Mouse (Mus musculus) layer of hippocampus, postnatal 14 days (tissue): ENCODE results near the gene Slc24a4. TPM values are rescaled to one million over a fixed set of nuclear protein-coding genes. Genes with fewer than 3 reads are reported as not detected.

Source experiments
- DNase-seq, 2 experiments: peaks; one replicate each; pipeline ENCODE4 v3.0.0; 2021 to 2022; ENCODE audit warnings: low spot score in 2 of 2, mixed read lengths in 1 of 2
- long read RNA-seq, 2 experiments: library from polyadenylated mRNA; stranded (forward); transcript quantifications; one replicate each; pipeline ENCODE4 v2.0.0; 2021
- total RNA-seq, 2 experiments: library from RNA; stranded (reverse); gene quantifications; 2 replicates each; pipeline ENCODE4 v1.2.3; 2021

Gene Slc24a4
- 10 to 100 TPM; 28.2 to 28.5 TPM for total RNA-seq
- long read RNA-seq, experiment 1, partial matches to known transcripts = 0 of 6 reads
- long read RNA-seq, experiment 1, other reads (novel, unspliced or antisense) = 2 of 6 reads
- long read RNA-seq, experiment 2, partial matches to known transcripts = 0 of 4 reads
- long read RNA-seq, experiment 2, other reads (novel, unspliced or antisense) = 1 of 4 reads

DNA sequence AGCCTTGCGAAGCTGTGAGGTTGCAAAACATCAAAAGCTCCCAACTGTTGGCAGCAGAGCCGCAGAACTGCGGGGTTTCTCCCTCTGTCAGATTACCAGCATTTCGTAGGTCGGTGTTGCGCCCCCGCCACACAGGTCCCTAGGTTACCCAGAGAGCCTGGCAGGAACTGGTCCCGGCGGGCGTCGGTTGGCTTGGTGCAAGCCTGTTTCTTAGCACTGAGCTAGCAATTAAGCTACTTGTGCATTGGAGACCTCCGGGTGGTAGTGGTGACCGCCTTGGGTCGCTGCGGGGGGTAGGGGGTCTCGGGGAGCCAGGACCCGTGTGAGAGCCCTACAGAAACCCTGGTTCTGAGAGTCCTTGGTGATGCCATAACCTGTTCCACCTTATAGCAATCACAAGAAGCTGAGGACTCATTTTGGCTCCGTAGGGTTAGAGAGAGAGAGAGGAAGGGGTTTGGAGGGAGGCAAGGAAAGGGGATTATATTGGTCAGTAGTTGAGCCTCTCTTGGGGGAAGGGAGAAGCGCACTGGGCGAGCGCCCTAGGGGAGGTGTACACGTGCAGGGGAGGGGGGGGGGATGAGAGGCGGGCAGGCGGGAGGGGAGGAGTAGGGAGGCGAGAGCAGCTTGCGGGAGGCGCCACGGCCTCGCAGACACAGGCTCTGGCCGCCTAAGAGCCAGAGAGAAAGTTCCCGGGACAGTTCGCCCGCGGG is at the start of gene Slc24a4:
Gene Slc24a4, plus strand, starts transcription at position 653 of the 710 bp plus-strand sequence.
- peak; percentile 52 to 60 for DNase-seq

DNA sequence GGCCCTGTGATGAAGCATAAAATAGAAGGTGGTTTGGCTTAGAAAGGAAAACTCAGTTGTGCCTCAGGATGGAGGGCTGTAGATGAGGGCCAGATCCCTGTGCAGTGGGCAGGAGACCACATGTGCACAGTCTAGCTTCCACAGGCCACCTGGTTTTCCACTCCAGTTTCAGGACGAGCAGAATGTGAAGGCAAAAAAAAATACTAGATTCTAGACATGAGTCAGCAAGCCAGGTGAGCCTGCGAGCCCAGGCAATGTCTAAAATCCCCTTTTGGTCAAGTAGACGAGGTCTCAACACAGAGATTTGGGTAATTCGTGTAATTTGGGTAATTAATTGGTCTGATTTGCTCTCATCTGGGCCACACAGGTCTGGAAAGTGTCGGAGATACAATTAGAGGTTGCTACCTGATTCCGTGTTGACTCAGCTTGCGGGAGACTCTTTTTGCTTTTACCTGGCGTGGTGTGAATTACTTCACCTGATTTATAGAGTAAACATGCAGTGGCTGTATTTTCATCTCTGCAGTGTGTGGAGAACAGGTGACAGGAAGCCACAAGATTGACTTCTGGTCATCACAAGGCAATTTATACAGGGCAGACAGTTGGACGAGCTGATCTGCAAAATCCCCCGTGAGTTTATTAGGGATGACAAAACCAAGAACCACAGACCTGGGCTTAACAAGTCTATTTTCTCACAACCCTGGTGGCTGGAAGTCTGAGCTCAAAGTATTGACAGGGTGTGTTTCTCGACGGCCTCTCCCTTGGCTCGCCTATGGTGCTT is 45.7 kb upstream of the Slc24a4 start:
- no peak for DNase-seq

DNA sequence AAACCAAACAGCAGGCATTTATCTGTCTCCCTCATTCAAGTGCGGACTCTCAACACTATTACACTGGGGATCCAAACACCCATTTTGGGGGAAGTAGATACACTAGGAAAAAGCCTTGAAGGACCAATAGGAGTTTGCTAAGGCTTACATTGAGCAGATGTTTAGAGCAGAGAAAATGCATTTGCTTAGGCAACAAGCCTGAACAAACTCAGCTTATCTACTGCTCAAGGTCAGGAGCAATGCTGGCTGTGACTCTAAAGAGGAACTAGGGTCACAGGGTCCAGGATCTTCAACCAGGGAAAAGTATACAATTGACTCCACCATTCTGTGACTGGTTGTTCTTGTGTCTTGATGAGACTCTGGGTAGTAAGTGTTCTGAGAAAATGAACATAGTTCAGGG is 38.0 kb upstream of the Slc24a4 start:
- no peak for DNase-seq

GRCm38 (mm10) chr12:102092342-102093094 is 36.0 kb upstream of the Slc24a4 start:
- DNase-seq = no peak

DNA sequence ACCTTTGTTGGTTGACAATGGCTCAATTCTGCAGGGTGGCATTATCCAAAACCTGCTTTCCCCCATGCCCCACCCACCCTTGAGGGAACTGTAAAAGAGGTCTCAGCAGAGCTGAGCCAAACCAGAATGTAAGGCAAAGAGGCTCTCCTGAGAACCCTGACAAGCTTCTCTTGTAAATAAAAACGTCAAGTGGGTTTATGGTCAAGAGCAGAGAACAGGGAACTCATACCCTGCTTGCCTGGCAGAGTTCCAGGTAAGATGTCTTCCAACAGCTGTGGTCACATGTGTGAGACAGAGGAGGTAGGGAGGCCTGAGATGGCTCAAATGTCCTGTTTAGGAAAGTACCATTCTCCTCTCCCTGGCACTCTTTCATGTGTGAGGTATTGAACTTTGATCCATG is 22.5 kb upstream of the Slc24a4 start:
- DNase-seq = no peak

DNA sequence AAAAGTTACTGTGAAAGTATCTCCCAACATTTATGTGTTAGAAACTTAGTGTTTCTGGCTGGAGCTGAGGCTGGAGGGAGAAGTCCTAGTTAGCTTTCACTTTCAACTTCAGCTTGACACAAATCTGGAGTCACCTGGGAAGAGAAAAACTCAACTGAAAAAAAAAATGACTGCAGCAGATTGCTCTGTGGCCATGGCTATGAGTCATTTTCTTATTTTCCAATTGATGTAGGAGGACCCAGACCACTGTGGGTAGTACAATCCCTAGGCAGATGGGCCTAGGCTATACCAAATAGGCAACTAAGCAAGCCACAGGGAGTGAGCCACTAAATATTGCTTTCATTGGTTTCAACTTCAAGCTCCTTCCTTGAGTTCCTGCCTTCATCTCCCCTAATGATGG is 19.7 kb upstream of the Slc24a4 start:
- no peak for DNase-seq

DNA sequence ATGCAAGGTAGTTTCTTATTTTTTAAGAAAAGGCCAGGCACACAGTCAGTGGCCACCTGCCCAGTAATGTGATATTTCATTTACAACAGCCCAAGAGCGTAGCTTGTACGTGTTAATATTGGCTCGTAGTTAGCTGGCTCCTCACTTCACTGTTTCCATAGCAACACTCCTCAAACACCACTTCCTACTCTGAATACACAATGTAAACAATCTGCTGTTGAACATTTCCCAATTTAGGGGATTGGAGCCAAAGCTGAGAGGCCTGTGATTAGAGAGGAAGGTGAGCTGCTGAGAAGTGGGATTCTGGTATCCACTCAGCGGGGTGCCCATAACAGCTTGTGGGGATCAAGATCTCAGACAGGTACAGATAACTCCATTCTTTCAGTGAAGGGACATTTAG is 16.0 kb upstream of the Slc24a4 start:
- DNase-seq = peak; percentile 22 to 76

- no peak for DNase-seq
These were observed 15.6 kb upstream of the Slc24a4 start for GRCm38 (mm10) chr12:102112901-102113300.

DNA sequence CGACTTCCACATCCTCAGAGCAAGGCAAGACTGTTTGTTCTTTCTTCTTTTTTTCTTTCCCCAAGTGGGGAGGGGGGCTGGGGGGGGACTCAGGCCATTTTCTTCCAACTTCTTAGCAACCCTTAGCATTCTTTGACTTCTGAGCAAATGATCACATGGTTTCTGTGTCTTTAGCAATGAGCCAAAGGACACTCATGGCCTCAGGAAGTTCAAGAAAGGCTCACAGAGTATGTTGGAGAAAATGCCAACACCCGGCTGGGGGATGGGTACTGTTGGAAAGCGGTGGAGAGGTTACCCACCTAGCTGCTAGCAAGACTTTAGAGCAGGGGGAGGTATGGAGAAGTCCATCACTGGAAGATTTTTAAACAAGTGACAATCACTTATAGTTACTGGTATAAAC is 15.1 kb upstream of the Slc24a4 start:
- DNase-seq = no peak

- peak in 1 of 2 experiments; percentile 68 for DNase-seq
These were observed 12.0 kb upstream of the Slc24a4 start for GRCm38 (mm10) chr12:102116580-102116979.

DNA sequence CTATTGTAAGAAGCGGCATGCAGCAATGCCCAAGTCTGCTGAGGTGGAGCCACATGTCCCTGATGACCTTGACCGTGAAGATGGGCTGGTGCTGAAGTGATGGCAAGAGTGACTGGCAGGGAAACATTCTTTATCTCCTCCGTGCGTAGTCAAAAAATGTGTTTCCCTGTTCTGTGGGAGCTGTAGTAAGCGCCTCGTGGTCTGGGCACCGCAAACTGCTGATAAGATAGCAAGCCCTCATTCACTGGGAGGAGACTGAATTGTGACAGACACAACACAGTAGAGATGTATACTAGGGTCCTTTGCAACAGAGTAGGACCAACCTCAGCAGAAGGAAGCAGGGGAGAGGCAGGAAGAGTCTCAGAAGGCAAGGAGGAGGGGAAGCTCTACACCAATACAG is 10.5 kb upstream of the Slc24a4 start:
- no peak for DNase-seq

- no peak for DNase-seq
These were observed 932 bp upstream of the Slc24a4 start for GRCm38 (mm10) chr12:102127601-102128000.

DNA sequence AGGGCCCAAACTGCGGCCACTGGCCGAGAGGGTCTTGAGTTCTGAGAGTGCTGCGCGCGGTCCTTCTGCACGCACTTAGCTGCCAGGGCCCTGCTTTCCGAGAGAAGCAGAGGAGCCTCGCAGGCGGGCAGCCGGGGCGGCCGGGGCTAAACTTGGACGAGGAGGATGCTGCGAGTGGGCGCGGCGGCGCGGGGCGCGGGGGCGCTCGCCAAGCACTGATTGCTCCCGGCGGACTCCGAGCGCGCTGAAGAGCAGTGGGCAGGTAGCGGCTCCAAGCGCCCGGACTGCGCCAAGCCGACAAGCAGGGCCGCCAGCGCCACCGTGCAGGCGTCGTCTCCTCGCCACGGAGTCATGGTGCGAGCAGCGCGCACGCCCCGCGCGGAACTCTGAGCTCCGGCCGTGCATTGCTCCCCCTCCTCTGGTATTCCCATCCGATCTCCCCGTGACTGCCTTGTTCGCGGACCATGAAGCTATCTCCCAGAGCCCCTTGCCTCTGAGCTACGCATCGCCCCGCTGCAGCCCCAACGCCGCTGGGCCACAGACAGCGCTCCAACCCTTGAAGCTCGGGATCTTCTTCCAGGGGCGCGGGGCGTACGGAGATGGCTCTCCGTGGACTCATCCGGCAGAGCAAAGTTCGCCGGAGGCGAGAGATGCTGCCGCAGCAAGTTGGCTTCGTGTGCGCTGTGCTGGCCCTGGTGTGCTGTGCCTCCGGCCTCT is 416 bp downstream of the Slc24a4 start:
- DNase-seq = peak; percentile 64 to 74

- DNase-seq = no peak
These were observed 1.0 kb downstream of the Slc24a4 start for GRCm38 (mm10) chr12:102129508-102130030.

DNA sequence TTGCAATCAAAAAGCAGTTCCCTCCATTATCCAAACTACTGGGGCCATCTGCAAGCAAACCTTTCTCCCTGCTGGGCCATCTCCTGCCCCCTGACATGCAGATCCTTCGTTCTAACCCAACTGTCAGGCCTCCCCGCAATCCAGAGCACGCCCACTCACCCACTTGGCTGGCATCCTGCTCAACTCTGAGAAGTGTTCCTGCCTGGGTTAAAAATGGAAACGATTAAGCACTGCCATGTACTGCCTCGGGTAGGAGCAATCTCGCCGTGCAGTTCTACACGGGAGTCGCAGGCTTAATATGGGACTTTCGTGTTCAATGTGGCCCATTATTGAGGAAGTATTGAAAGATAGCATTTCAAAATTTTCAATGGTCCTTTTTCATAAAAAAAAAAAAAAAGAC is 11.2 kb downstream of the Slc24a4 start:
- DNase-seq = peak; percentile 37 to 63

GRCm38 (mm10) chr12:102141330-102141729 is 12.8 kb downstream of the Slc24a4 start:
- no peak for DNase-seq

GRCm38 (mm10) chr12:102147678-102148077 is 19.1 kb downstream of the Slc24a4 start:
- DNase-seq = no peak

DNA sequence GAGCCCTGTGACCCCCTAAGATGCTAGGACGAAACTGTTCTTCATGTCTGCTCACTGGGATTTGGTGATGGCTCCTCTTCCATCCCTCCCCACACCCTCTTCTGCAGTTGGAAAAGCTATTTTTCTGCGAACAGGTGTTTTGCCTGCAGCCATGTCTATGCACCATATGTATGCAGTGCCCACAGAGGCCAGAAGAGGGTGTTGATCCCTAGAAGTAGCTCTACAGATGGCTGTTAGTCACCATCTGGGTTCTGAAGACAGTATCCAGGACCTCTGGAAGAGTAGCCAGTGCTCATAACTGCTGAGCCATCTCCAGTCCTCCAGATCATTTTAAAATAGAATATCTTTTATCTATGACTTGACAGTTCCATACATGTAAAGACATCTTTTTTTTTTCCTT is 20.2 kb downstream of the Slc24a4 start:
- no peak for DNase-seq

DNA sequence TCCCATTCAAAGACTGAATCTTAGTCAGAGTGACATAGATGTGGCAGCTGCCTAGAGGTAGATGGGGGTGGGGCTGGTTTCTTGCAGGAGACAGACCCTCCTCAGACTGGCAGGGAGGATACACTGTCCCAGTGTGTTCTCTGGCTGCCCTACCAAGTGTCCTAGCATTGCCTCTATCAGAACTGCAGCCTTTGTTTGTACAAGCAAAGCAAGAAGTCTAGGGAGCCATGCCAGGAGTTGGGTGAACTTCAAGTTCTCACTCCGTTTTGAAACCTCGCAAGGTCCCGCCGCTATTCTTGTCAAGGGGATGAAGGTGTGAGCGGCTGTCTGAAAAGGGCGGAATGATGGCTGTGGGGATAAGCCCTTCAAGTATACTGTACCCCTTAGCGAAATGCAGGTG is 22.7 kb downstream of the Slc24a4 start:
- no peak for DNase-seq

- peak in 1 of 2 experiments; percentile 67 for DNase-seq
These were observed 25.3 kb downstream of the Slc24a4 start for GRCm38 (mm10) chr12:102153796-102154195.

- DNase-seq = no peak
These were observed 26.3 kb downstream of the Slc24a4 start for GRCm38 (mm10) chr12:102154815-102155214.
